Mouse (Mus musculus) embryo, embryonic 11.5 days (tissue): ENCODE results near the gene Rapgef6.

Experiments
- DNase-seq: peaks from one replicate; pipeline ENCODE4 v3.0.0-alpha.2; 2012; ENCODE audit warnings: low read depth, low spot score

The Rapgef6 gene

DNA sequence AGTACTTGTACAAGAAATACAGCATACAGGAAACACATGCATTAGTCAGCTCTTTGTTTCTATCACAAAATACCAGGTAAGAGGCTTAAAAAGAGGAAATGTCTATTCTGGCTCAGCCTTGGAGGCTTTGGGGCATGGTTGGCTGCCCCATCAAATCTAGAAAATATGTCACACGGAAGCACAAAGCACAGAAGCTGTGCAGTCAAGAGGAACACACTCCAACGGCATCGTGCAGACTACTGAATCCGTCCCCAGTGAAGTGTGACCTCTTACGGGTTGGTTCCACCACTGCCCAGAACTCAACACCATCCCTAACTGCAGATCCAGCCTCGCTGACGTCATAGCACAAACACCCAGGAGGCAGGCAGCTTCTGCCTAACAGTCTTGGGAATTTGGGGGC is 210.9 kb downstream of the Rapgef6 start:
- DNase-seq = no peak

DNA sequence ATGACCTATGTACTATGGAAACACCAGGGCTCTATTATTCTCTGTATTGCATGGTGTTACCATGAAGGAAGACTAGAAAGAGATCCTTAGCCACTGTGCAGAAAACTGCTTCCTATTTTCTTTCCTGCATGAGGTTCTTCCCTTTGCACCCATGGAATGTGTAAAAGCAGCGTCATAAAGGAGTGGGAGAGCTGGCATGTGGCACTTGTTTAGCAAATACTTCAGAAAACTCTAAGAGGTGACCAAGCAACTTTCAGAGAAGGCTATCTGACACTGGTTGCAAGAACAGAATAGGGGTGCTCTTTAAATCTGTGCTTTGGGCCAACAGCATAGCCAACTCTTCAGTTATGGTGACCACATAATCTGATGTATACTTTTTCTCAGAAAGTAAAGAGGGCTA is 212.5 kb downstream of the Rapgef6 start:
- no peak for DNase-seq

DNA sequence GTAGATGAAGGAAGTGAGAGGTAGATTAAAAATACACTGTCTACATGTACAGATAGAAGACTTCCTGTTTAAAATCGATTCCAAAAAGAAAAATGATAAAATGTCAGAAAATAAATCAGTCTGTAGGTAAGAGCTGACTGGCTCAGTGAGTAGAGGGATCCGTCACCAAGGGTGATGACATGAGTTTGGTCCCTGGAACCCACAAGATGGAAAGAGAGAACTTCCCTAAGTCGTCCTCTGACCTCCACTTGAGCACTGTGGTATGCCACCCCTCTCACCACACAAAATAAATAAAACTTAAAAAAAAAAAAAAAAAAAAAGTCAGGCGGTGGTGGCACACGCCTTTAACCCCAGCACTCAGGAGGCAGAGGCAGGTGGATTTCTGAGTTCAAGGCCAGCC is 214.3 kb downstream of the Rapgef6 start:
- no peak for DNase-seq

DNA sequence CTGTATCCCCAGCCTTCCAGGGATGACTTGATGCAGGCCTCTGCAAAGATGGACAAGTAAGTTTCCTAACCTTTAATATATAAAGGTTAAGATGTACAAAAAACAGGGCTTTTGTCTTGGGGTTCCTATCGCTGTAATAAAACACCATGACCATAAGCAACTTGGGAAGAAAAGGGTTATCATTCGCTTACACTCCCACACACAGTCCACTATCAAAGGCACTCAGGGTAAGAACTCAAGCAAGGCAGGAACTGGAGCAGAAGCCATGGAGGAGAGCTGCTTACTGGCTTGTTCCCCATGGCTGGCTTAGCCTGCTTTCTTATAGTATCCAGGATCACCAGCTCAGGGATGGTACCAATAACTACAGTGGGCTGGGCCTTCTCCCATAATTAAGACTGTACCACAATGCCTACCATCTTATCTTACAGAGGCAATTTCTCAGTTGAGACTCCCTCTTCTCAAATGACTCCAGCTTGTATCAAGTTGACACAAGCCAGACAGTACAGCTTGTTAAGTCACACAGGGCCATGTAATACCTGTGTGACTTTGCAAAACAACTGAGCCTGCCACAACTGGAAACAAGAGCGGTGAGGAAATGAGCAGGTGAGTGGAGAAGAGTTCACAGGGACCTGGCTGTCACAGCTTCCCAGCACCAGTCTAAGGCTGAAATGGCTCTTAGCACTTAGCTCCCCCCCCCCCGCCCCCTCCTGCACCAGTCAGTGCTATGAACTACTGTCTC is 216.5 kb downstream of the Rapgef6 start:
- DNase-seq = no peak

DNA sequence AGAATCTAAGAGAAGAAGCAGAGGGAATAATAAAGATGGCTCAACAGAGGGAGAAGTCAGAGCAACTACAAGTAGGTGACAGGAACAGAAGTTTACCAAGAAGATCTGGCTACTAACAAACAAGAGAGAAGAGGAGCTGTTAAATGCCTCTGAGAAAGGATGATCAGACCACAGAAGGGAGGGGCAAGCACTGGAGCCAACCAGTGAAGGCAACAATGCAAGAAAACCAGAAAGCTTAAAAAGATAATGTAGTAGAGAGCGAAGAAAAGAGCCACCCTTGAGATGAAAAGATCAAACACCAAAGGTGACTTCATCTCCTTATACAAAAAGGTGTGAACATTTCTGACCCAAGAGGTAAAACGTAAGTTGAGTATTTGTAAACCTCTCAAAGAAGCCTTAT is 218.7 kb downstream of the Rapgef6 start:
- DNase-seq = no peak

DNA sequence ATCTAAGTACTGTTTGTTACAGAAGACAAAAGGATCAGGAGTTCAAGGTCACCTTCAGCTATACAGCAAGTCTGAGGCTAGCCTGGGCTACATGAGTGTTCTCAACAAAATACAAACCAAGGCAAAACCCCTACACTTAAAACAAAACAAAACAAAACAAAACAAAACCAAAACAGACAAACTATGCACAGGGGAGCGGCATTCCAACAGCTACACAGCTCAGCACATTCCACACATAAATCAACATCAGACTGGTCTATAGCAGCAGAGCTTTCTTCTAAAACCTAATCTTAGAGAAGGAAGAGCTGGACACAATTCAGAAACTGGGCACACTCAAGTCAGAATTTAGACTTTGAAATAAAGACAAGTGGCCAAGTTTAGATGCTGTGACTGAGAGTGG is 221.6 kb downstream of the Rapgef6 start:
- DNase-seq = no peak
